Mouse (Mus musculus): ENCODE data around the gene Cldn3.

Cldn3 gene

DNA sequence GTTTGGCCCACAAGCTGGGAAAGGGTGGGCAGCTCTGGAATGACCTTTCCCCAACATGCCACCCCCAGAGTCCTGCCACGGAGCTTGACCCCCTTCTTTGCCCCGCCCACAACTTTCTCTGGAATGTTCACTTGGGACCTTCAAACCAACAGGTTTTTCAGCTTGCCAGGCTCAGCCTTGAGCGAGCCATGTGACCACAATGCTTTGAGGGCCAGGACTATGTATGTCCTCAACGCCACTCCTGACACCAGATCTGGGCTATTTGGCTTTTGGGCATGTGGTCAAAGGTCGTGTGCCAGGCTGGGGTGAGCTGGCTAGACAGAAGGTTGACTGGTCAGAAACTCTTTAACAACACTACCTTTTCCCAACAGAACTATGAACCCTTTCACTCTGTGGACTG, 16.1 kb downstream of the Cldn3 start:
- DNase-seq (ENCODE audit: low read depth, low spot score), result no peak

DNA sequence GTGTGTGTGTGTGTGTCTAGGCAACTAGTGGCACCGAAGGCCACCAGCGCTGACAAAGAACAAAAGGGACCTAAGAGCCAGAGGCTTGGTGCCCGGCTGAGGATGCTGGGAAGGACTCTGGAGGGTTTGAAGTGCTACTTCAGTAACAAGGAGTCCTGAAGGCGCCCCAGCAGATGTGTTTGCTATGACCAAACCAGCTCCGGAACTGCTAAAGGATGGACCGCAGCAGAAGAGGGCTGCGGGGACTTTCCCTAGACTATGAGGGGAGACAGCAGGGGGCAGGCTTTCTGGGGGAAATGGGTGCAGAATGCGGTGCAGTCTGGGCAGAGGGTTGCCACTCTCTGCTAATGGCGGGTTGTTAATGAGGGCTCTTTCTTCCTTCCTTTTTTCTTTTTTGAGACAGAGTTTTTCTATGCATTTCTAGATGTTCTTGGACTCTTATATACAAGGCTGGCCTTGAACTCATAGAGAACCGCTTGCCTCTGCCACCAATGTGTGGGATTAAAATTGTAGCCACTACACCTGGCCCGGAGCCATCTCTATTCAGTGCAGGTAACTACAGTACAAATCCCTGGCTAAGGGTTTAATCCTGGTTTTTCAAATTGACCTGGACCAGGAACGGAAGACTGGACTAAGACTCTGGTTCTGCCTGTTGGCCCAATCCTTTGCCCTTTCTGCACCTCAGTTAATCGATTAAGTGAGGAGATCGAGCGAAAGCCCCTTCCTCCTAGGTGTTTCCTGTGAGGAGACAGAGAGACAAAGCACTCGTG, 22.0 kb downstream of the Cldn3 start:
- peak; percentile 40 for DNase-seq (ENCODE audit: low read depth, low spot score)

DNA sequence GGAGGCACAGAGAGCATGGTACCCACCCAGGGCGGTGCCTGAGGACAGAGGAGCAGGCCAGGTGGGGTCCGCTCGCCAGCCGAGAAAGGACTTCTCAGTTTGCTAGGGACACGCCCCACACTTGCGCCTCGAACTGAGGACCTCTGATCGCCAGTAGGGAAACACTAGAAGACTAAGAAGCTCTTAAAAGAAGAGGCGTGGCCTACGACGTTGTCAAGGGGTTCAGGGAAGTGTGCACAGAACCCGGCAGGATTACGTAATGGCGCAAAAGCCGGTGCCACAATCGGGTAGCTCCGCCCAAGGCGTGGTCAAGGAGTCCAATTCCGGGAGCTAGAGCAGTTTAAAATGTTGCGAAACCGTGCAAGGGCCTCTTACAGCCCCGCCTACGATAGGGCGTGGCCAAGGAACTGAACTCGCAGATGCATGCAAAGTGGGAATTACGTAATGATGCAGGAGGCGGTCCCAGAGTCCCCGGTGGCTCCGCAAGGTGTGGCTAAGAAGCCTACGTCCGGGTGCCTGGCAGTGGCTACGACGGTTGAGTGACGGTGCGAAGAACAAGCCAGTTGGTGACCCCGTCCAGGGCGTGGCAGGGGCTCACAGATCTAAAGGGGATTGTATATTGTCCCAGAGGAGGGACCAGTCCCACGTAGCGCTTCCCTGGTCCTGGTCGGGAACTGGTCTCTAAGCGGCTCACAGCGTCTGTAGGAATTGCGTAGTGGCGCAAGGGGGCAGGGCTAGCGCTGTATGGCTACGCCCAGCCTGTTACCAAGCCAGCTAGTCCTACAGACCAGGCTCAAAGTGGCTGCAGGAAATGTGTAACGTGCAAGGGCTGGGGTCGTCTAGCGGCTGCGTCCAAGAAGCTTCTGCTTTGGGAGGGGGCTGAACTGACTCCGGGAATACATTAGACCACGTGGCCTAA, 22.9 kb downstream of the Cldn3 start, which contains the start of gene Abhd11:
Gene Abhd11, plus strand, starts transcription at position 482 of the 919 bp plus-strand sequence.
- DNase-seq (ENCODE audit: low read depth, low spot score), result peak; percentile 100

DNA sequence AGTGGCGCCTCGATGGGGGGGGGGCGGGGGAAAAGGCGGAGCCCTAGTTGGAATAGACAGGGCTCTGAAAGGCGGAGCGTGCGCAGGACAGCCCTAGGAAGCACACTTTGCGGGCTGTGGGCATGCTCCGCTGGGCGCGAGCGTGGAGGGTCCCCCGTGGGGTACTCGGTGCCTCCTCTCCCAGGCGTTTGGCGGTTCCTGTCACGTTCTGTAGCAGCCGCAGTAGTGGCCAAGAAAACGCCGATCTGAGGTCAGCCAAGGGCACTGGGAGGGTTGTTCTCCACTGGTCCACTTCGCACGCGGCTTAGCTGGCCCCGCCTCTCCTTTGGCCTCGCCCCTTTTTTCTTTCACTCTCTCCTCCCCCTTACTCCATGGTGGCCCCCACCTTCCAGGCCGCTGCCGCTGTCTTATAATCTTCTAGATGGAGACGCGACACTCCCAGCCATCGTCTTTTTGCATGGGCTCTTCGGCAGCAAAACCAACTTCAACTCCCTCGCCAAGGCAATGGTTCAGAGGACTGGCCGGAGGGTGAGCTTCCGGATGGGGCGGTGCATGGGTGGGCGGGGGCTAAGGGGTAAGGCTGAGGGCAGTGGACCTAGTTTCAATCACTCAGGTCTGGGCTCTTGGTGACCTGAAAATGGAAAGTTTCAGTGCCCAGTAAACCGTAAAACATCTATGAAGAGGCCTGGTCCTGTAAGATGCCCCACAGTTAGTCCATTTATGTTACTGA, 23.7 kb downstream of the Cldn3 start:
- peak; percentile 94 for DNase-seq (ENCODE audit: low read depth, low spot score)

DNA sequence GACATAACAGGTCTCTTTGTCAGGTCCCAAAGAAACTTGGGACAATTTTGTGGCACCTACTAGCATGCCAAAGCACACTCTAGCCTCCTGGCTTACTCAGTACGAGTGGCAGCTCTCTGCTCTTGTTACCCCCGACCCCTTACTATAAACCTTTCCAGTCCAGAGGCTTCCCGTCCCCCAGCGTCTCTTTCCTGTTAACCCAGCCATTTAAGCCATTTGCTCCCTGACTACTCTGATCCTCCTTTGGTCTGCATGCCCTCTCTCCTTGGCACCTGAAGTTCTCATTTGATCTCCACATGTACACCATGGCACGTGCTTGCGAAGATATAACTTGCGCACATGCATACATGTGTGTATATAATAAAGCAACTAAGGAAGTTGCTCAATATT, 24.3 kb downstream of the Cldn3 start:
- DNase-seq (ENCODE audit: low read depth, low spot score), result peak; percentile 33

DNA sequence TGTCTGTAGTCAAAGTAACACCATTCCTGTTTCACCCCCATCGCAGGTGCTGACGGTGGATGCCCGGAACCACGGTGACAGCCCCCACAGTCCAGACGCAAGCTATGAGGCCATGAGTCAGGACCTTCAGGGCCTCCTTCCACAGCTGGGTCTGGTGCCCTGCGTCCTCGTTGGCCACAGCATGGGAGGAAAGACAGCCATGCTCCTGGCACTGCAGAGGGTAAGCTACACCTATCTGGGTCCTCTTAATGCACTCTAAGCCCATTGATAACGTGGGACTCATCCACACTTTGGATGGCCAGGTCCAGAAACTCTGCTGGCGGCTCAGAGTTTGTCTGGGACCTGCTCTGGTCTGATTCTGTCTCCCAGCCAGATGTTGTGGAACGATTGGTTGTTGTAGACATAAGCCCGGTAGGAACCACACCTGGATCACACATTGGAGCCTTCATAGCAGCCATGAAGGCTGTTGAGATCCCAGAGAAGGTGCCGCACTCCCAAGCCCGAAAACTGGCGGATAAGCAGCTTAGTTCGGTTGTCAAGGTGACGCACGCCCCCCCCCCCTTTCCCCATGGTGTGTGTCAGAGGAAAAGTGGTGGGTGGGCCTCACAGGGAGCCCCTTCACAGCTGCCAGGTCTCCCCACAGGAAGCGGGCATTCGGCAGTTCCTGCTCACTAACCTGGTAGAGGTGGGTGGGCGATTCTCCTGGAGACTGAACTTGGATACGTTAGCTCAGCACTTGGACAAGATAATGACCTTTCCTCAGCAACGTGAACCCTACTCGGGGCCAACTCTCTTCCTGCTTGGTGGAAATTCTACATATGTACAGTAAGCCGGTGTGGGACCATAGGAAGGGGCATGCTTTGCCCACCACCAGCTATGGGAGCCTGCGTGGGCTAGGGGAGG, 25.1 kb downstream of the Cldn3 start:
- DNase-seq (ENCODE audit: low read depth, low spot score), result no peak

DNA sequence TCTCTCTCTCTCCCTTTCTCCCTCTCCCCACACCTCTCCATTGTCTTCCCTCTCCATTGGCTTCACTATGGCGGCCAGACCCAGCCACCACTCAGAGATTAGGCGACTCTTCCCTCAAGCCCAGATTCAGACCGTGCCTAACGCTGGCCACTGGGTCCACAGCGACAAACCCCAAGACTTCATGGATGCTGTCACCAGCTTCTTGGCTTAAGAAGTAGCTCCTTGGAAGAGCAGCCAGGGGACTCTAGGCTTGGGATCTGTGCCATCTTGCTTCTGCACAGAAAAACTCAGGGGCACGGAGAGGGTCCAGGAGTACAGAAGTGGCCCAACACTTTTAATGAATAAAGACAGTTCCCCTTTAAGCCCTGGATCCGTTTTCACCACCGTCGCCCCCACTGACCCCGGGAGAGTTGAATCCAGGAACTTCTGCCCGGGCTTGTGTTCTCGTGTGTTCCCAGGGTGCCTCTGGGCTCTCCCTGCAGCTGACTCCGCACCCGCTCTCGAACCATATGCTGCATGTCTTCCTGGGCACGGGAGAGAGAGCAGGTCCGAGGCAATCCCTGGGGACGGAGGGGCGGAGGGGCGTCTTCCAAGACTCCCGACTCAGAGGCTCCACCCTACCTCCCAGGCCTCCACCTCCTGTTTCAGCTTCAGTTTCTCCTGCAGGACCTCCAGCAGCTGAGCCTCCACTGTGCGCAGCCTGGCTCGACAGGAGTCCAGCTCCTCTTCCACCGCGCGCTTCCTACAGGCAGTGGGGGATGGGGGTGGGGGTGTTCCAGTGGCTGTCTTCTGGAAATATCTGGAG, 26.0 kb downstream of the Cldn3 start:
- DNase-seq (ENCODE audit: low read depth, low spot score), result no peak

DNA sequence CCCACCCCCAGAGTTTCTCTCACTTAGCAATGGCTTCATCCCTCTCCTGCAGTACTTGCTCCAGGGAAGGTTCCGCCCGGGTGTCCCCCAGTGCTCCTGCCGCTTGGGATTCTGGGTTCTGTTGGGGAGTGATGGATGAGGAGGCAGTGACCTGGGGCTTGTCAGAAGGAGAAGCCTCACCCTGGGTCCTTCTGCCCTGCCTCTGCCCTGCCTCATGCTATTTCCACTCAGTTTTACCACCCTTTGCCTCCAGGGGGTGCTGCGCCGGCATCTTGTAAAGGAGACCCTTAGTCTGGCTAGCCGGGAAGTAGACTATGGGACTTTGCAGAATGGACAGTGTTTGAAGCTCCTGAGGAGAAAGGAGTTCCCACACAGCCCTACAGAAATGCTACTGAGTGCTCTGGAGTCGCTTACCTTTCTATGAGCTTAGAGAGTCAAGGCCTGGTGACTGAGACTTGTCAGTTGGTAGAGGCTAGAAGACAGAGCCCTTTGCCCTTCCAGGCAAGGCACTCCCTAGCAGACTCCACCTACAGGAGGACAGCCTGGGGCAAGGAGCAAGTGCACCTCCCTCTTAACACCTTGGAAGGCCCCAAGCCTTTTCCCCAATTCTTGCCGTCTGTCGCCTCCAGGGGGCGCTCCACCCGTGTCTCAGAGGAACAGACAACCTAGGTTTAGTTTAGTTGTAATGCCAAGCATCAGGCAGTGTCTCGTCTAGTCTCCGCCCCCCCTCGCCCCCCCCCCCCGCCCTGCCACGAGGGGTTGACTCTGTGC, 26.8 kb downstream of the Cldn3 start:
- DNase-seq (ENCODE audit: low read depth, low spot score), result peak; percentile 87

DNA sequence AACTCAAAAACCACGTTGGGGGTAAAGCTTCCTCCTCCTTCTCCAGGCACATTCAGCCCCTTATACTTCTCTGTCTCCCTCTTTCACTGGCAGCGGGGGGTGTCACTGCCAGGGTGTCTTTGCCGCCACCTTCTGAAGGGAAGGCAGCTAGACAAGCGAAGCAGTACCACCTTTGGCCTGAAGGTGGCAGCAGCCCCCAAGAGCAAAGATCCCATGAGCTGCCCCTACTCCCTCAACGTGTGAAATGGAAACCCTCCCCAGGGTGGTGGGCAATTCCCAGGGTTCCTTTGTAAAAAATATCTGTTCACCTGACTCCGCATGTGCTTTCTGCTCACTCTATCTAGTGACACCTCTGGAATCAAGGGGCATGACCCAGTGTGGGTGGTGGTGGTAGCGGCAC, 29.5 kb downstream of the Cldn3 start:
- DNase-seq (ENCODE audit: low read depth, low spot score), result peak; percentile 84

DNA sequence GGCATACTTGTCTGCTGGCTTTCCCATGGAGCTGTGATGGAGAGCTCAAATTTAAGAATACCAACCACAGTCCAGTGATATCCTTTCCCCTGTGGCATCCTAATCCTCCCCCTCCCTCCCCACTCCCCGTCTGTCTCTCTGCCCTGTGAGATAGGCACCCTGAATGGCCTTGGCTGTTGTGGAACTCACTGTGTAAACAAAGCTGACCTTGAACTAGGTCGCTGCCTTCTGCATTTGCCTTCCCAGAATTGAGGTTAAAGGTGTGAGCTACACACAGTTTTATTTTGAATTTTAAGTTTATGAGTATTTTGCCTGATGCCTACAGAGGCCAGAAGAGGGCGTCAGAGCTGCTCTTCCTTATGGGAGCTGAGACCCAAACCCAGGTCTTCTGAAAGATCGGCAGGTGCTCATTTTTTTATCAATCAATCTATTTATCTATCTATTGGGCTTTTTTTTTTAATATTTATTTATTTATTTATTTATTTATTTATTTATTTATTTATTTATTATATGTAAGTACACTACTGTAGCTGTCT, 30.3 kb downstream of the Cldn3 start:
- no peak for DNase-seq (ENCODE audit: low read depth, low spot score)

DNA sequence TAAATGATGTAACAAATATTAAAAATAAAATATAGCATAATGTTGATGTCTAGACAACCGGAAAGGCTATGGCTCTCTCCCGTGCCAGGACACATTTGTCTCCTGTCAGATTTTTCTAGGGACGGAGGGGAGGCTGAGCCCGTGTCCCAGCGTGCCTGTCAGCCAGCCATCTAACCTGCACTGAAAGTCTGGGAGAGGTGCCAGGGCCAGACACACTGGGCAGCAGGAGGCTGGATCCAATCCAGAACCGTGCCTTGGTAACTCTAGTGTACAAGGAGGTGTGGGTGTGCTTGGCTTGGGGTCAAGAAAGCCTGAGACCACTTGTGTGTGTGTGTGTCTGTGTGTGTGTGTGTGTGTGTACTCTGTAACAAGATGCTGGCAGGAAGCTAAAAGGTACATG, 35.8 kb downstream of the Cldn3 start:
- no peak for DNase-seq (ENCODE audit: low read depth, low spot score)

DNA sequence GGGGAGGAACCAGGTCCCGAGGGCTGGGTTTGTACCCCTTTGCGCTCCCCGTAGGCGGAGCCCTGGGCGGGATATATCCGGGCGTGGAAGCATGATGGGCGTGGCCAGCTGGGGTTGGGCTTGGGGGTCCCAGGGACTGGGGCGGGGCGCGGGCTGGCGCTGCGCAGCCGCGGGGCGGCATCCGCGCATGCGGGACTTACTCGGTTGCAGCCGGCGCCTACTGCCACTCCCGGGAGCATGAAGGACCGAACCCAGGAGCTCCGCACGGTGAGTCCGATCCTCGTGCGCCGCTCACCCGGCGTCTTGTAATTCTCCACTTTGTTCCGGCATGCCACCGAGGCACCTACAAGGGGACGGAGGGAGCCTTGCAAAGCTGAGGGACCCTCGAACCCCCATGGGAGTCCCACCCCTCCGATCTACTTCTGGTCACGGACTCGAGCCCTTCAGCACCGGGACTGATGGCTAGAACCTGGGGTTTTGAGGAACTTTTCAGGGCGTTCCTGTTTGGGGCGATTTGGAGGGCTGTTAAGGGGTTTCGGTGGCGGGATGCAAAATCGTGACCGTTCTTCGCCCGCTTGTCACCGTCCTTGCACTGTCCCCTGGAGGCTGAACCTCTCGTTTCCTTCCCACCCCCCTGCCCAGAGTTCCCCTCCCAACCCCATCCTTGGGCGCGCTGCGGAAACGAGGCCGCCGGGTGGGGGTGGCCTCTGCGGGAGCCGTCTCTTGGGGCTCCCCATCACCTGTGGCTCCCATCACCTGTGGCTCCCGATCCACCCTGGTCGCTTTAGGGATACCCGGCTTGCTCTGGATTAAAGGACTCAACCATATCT, 37.5 kb downstream of the Cldn3 start, which contains the start of gene Stx1a:
Gene Stx1a, plus strand, starts transcription at position 139 of the 830 bp plus-strand sequence.
- peak; percentile 83 for DNase-seq (ENCODE audit: low read depth, low spot score)

DNA sequence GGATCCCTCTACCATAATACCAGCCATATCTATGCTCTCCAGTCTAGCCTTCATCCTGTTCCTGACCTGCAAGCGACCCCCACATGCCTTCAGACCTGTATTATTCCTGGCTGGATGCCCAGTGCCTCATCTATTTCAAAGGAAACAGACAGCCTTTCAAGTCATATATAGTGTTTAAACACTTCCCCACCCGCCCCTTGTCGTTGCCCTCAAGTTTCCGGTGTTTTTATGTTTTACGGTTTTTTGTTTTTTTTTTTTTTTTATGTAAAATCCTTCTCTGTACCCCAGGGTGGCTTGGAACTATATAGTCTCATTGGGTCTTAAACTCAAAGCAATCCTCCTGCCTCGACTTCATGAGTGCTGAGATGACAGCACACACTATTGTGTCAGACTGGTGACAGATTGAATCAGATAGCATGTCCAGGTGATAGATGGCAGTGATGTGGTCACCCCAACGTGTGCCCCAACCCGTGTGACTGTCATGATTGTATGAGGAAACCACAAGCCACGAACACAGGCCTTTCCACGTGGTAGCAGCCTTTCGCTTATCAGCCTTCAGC, 38.7 kb downstream of the Cldn3 start:
- peak; percentile 89 for DNase-seq (ENCODE audit: low read depth, low spot score)

DNA sequence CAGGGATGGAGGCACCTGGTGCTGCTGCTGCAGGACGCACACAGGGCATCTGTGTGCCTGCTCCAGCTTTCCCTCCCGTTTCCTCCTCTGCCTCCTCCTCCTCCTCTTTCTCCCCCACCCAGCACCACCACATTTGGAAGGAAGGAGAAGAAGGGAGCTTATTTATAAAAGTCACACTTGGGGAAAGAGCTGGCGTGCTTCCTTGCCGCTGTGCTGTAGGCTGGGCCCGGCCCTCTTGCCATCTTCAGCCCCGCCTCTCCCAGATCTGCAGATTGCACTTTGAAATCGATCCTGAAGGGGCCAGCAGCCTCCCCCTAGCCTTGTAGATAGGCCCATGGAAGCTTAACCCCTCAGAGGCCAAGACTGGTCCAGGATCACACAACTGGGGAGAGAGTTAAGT, 39.9 kb downstream of the Cldn3 start:
- DNase-seq (ENCODE audit: low read depth, low spot score), result peak; percentile 31

DNA sequence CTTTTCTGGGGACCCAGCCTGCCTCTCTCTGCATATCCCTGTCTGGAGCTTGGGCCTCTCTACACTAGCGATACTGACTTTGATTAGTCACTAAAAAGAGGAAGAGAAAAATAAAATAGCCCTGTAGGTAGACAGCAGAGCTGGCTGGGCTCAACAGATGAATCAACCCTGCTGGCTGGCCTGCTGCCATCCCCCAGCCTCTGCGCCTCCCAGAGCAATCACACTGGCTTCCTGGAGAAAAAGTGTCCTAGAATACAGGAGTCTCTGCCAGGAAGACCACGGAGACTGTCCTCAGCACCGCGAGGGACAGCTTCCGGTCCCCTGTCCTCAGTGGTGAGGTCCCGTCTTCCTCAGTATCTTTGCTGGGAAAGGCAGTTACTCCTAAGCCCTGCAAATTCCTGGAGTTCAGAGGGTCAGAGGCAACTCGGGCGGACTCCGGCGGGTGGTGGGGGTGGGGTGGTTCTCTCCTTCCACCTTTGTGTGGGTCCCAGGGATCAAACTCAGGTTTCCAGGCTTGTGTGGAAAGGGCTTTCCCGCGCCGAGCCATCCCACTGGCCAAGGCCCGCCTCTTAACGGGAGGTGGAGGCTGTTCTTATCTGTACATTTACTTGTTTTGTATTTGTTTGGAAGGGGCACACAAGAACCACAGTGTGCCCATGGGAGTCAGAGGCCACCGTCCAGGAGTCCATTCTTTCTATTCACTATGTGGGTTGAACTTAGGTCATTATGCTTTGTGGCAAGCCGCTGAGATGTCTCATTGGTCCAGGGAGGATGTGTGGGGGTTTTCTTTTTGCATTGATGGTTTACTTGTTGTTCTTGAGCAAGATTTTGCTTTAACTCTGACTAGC, 43.2 kb downstream of the Cldn3 start:
- DNase-seq (ENCODE audit: low read depth, low spot score), result no peak

DNA sequence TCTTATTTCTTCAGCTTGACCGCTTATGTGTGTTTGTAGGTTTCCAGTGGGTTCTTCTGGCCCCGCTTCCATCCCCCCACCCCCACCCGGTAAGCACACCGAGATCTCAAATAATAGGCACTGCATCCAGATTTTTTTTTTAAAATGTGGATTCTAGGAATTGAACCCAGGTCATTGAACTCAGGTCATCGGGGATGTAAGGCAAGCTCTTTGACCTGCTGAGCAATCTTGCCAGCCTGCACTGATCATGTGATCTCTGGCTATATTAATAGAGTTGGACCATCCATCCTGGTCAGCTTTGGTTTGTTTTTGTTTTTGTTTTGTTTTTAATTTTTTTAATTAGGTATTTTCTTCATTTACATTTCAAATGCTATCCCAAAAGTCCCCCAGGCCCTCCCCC, 46.6 kb downstream of the Cldn3 start:
- no peak for DNase-seq (ENCODE audit: low read depth, low spot score)

DNA sequence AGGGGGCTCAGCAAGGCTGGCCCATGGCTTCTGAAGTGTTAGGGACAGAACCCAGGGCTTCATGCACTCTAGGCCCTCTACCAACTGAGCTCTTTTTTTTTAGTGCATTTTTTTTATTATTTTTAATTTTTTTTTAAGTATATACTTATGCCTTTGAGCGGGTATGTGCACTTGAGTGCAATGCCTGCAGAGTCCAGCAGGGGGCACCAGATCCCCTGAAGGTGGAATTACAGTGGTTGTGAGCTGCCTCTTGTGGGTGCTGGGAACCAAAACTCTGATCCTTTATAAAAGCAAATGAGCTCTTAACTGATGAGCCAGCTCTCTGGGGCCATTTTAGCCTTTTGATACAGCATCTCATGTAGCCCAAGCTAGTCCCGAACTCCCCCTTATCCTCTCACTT, 48.6 kb downstream of the Cldn3 start:
- DNase-seq (ENCODE audit: low read depth, low spot score), result no peak
